Mouse (Mus musculus) bone marrow macrophage, adult 2 months (primary cell): ENCODE measurements around the gene Borcs5.

Experiments
- CTCF ChIP-seq: IDR thresholded peaks from 2 replicates; pipeline ENCODE4 v1.5.1; 2012; ENCODE audit warnings: low read depth, mild to moderate bottlenecking, low read length, moderate library complexity
- POLR2A ChIP-seq: IDR thresholded peaks from 2 replicates; pipeline ENCODE4 v1.6.1; 2012; ENCODE audit warnings: mild to moderate bottlenecking, low read depth, low read length, borderline replicate concordance

- TF ChIP-seq CTCF, result no peak
- no peak for TF ChIP-seq POLR2A
Measured at GRCm38 (mm10) chr6:134591614-134592013, 47.7 kb upstream of the Borcs5 start.
